Mouse (Mus musculus): ENCODE results near the gene Dhtkd1. TPM values are rescaled to one million over a fixed set of nuclear protein-coding genes. Genes with fewer than 3 reads are reported as not detected.

Dhtkd1 gene
- polyA plus RNA-seq, 1 experiment, result 2.1 TPM

DNA sequence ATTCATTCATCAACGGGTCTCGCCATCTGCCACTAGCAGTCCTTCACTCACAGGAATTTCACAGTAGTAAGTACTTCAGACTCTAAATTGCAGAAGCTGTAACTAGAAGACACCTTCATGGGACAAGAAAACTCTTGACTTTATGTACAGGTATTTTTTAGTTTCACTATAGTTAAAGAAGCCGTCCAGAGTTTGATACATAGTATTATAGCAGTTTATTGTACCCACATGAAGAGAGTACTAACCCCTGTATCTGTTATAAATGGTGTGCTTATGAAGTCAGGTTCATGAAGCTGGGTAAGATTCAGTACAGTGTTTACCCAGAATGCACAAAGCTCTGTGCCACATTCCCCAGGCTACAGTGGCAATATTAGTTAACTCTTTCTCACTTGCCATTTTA, 79.8 kb downstream of the Dhtkd1 start, which contains the start of gene Gm13199:
Gm13199 (minus strand) TSS at position 101 of the 400 bp plus-strand sequence.
- 92% methylated on average over 3 of the region's 3 CpGs for WGBS
- TF ChIP-seq POLR2A (IDR thresholded peaks at IDR 0.05; ENCODE audit: borderline replicate concordance, extremely low read depth, low read depth, low read length), result no peak
- TF ChIP-seq CTCF (IDR thresholded peaks at IDR 0.05; ENCODE audit: insufficient read depth, low read length), result no peak
- no peak within 1 kb of the TSS for H3K4me3 ChIP-seq (replicated peaks; ENCODE audit: extremely low read depth, low read depth, low read length)
- DNase-seq, result no peak
- H3K4me1 ChIP-seq (ENCODE audit: control insufficient read depth, insufficient read depth, low read length), result no peaks in the 10 kb centered on the region

DNA sequence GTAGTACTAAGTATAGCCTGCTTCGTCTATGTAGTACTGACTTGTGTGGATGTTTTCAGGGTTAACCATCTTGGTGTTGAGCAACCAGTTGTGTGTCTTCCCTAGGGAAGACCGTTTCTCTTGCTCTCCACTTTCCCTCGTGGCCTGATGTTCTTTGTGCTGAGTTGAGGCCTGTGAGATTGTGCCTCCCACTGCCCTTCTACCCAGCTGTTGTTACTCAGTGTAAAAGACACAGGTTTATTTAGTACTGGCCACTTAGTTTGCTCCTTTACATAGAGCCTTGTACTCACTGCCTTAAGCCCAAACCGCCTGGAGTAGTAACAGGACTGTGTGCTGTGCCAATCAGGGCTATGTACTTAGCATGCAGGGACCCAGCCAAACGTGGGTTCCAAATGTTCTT, 90.7 kb downstream of the Dhtkd1 start:
- Histone ChIP-seq H3K4me1 (ENCODE audit: control insufficient read depth, insufficient read depth, low read length) (0 out of 2 replicates have a peak, but pooled peaks cover 2% of the 10 kb centered on the region), H3K4me3 (replicated peaks; ENCODE audit: extremely low read depth, low read depth, low read length) (no peak overlapping the region)
- WGBS, result 72% methylated on average over 5 of the region's 5 CpGs
- no peak for TF ChIP-seq POLR2A (IDR thresholded peaks at IDR 0.05; ENCODE audit: borderline replicate concordance, extremely low read depth, low read depth, low read length)
- no peak for TF ChIP-seq CTCF (IDR thresholded peaks at IDR 0.05; ENCODE audit: insufficient read depth, low read length)
- no peak for DNase-seq

DNA sequence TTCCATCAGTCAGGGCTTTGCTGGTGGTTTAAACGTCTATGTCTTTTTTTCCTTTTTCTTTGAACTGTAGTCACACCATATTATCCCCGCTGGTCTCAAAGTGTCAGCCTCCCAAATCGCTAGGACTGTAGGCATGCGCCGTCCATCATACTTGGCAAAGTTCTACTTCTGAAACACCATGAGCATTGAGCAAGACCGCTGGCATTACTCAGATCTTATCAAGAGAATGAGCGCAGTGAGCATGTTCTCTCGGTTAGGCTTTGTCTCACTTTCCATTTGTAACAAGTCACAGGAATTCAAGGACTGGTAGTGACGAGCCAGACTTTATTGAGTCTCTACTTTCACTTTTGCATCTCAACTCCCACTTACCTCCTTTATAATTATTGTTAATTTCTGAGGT, 91.5 kb downstream of the Dhtkd1 start:
- no peak overlapping the region for H3K4me3 ChIP-seq (replicated peaks; ENCODE audit: extremely low read depth, low read depth, low read length)
- WGBS, result 79% methylated on average over 9 of the region's 9 CpGs
- TF ChIP-seq POLR2A (IDR thresholded peaks at IDR 0.05; ENCODE audit: borderline replicate concordance, extremely low read depth, low read depth, low read length), result no peak
- 0 out of 2 replicates have a peak, but pooled peaks cover 2% of the 10 kb centered on the region for H3K4me1 ChIP-seq (ENCODE audit: control insufficient read depth, insufficient read depth, low read length)
- DNase-seq, result no peak

Other genes starting within 250 kb of the Dhtkd1 start
- gene Camk1d, start 228.3 kb downstream of the Dhtkd1 start, polyA plus RNA-seq (2012; rRNA removed), result 3.8 and 6.2 TPM in 2 replicates
- 3.8 and 6.9 TPM in 2 replicates for gene Nudt5, start 97.8 kb downstream of the Dhtkd1 start, polyA plus RNA-seq (2012; rRNA removed)
- 31.4 and 54.6 TPM in 2 replicates for gene Cdc123, start 97.6 kb downstream of the Dhtkd1 start, polyA plus RNA-seq (2012; rRNA removed)
- gene Gm13199, start 79.9 kb downstream of the Dhtkd1 start, polyA plus RNA-seq (2012; rRNA removed), result 1.3 and 1.5 TPM in 2 replicates
- 20.7 and 37.4 TPM in 2 replicates for gene Sec61a2, start 47.4 kb downstream of the Dhtkd1 start, polyA plus RNA-seq (2012; rRNA removed)
- gene Upf2, start 8.7 kb upstream of the Dhtkd1 start, polyA plus RNA-seq (2012; rRNA removed), result 2.3 and 4.5 TPM in 2 replicates
- gene Proser2, start 187.4 kb upstream of the Dhtkd1 start, polyA plus RNA-seq (2012; rRNA removed), result 7.2 and 10.2 TPM in 2 replicates